Mouse (Mus musculus) forebrain, embryonic 11.5 days (tissue): ENCODE measurements around the gene Lrp6. TPM values are rescaled to one million over a fixed set of nuclear protein-coding genes. Genes with fewer than 3 reads are reported as not detected.

Experiments
- ATAC-seq: fragments of 200-750 bp; cut with Nextera tagmentation; replicated peaks from 2 replicates; pipeline ENCODE4 v1.8.0; 2017; ENCODE audit warnings: moderate TSS enrichment; ENCODE audit not compliant: low FRiP score
- DNase-seq: peaks from one replicate; pipeline ENCODE4 v3.0.0-alpha.2; 2017; ENCODE audit warnings: low spot score
- H3K27ac ChIP-seq: fragments of 300-500 bp; sonication (generic); 2 replicates; pipeline ENCODE4 v1.5.1; 2014; ENCODE audit warnings: low read depth, low read length
- H3K27me3 ChIP-seq: fragments of 300-500 bp; sonication (generic); 2 replicates; pipeline ENCODE4 v1.6.1; 2014; ENCODE audit warnings: mild to moderate bottlenecking, low read length, mixed read lengths; ENCODE audit not compliant: control insufficient read depth, insufficient read depth
- H3K36me3 ChIP-seq: fragments of 300-500 bp; sonication (generic); 2 replicates; pipeline ENCODE4 v1.6.1; 2014; ENCODE audit warnings: mild to moderate bottlenecking, low read length, moderate library complexity, mixed read lengths; ENCODE audit not compliant: control insufficient read depth, insufficient read depth
- H3K4me1 ChIP-seq: fragments of 300-500 bp; sonication (generic); replicated peaks from 2 replicates; pipeline ENCODE4 v1.6.1; 2014; ENCODE audit warnings: low read length, mixed read lengths; ENCODE audit not compliant: control insufficient read depth, insufficient read depth
- H3K4me2 ChIP-seq: fragments of 300-500 bp; sonication (generic); 2 replicates; pipeline ENCODE4 v1.6.1; 2014; ENCODE audit warnings: low read depth, mild to moderate bottlenecking, low read length, moderate library complexity, mixed read lengths; ENCODE audit not compliant: severe bottlenecking
- H3K4me3 ChIP-seq: fragments of 300-500 bp; sonication (generic); 2 replicates; pipeline ENCODE4 v1.5.1; 2014; ENCODE audit warnings: low read depth, low read length
- H3K9ac ChIP-seq: fragments of 300-500 bp; sonication (generic); 2 replicates; pipeline ENCODE4 v1.6.1; 2014; ENCODE audit warnings: low read length
- H3K9me3 ChIP-seq: fragments of 300-500 bp; sonication (generic); 2 replicates; pipeline ENCODE4 v1.6.1; 2016; ENCODE audit warnings: low read length, mixed read lengths; ENCODE audit not compliant: control insufficient read depth
- WGBS: fragments of 180-500 bp; shearing (Covaris S2); extraction: QIAGEN DNeasy Blood & Tissue Kit; methylation state at CpG from one replicate; pipeline ENCODE4 v1.1.7; 2014; 5-methylcytosine and 5-hydroxymethylcytosine counted together
- polyA plus RNA-seq: library from polyadenylated mRNA; unstranded; fragments of >200 nt; fragmentation: Nextera tagmentation; extraction: Ambion mirVana; gene quantifications from 2 replicates; pipeline ENCODE4 v1.2.1, GENCODE M21; 2014

The Lrp6 gene
- polyA plus RNA-seq, 1 experiment from 2014 or later: 32.5 TPM

- Histone ChIP-seq H3K4me1 (no peaks in the 10 kb centered on the region), H3K9me3 (no peaks in the 10 kb centered on the region), H3K4me2 (no peak overlapping the region), H3K4me3 (no peak overlapping the region), H3K27ac (no peak overlapping the region), H3K36me3 (no peaks in the 10 kb centered on the region), H3K27me3 (no peaks in the 10 kb centered on the region), H3K9ac (no peak overlapping the region)
- DNase-seq (no peak), ATAC-seq (no peak)
- WGBS: 58% methylated on average over 10 of the region's 10 CpGs
These were observed 35.7 kb upstream of the Lrp6 start for GRCm38 (mm10) chr6:134602371-134603003.

DNA sequence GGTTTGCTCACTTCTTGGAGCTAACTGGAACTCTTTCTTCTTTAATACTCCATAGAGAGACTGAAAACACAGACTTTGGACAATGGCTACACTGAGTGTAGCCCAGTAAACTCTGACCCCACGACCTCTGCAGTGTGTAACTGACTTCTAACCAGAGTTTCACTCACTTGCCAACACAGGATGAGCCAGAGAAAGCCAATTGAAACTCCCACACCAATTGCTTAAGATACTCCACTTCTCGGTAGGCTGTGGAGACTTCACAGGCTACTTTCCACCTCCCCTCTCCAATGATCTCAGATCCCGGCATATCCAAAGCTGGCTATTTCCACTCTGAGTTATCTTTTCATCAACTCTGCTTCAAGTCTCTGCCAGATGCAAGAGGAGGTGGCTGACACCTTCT is 35.0 kb upstream of the Lrp6 start:
- Histone ChIP-seq H3K36me3 (no peaks in the 10 kb centered on the region), H3K9ac (no peak overlapping the region), H3K4me3 (no peak overlapping the region), H3K9me3 (no peaks in the 10 kb centered on the region), H3K4me2 (no peak overlapping the region), H3K27me3 (no peaks in the 10 kb centered on the region), H3K4me1 (no peaks in the 10 kb centered on the region), H3K27ac (no peak overlapping the region)
- 62% methylated on average over 3 of the region's 3 CpGs for whole genome bisulfite sequencing
- ATAC-seq: no peak
- DNase-seq: no peak

- Histone ChIP-seq H3K4me2 (no peak overlapping the region), H3K27me3 (no peaks in the 10 kb centered on the region), H3K9me3 (no peaks in the 10 kb centered on the region), H3K9ac (no peak overlapping the region), H3K4me1 (no peaks in the 10 kb centered on the region), H3K36me3 (no peaks in the 10 kb centered on the region), H3K4me3 (no peak overlapping the region), H3K27ac (no peak overlapping the region)
- 63% methylated on average over 7 of the region's 7 CpGs for WGBS
- ATAC-seq: no peak
- DNase-seq: no peak
These were observed 34.4 kb upstream of the Lrp6 start for GRCm38 (mm10) chr6:134601130-134601529.

DNA sequence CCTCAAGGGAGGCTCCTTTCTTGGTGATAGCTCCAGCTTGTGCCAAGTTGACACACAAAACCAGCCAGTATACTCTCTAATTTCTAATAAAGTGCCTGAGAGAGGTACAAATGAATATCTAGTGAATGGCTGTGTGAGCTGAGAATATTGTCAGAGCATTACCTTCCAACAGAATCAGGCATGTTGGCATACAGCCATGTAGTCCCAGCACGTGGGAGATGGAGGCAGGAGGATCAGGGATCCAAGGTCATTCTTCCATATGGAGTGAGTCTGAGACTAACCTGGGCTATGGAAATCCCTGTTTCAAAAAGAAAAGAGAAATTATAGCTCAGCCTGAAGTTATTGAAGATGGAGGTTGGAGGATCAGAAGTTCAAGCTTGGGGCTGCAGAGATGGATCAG is 32.5 kb upstream of the Lrp6 start:
- no peak overlapping the region for H3K4me2 ChIP-seq
- no peaks in the 10 kb centered on the region for H3K27me3 ChIP-seq
- 92% methylated on average over 1 of the region's 1 CpGs for WGBS
- no peak overlapping the region for H3K4me3 ChIP-seq
- ATAC-seq (no peak), DNase-seq (no peak)
- H3K4me1 ChIP-seq: no peaks in the 10 kb centered on the region
- no peaks in the 10 kb centered on the region for H3K36me3 ChIP-seq
- H3K9ac ChIP-seq: no peak overlapping the region
- H3K27ac ChIP-seq: no peak overlapping the region
- no peaks in the 10 kb centered on the region for H3K9me3 ChIP-seq

DNA sequence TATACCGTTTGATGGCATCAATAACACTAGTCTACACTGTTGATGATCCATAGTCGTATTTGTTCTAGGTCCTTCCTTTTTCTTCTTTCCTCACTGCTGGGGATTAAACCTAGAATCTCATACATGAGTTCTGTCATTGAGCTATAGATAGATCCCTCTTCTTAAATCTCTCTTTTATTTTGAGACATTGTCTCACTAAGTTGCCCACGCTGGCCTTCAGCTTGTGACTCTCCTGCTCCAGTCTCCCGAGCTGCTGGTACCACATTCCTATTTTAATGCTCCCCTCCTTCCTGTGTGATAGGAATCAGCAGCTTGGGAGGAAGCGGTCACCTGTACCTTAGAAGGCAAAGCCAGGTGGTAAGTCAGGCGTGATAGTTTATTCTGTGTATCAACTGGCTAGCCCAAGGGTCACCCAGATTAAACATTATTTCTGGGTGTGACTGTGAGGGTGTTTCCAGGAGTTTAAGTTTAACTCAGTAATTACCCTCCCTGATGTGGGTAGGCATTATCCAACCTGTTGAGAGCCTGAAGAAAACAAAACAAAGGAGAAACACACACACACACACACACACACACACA is 31.0 kb upstream of the Lrp6 start:
- 89% methylated on average over 6 of the region's 6 CpGs for WGBS
- no peaks in the 10 kb centered on the region for H3K9me3 ChIP-seq
- ATAC-seq (no peak), DNase-seq (no peak)
- no peak overlapping the region for H3K4me3 ChIP-seq
- no peaks in the 10 kb centered on the region for H3K4me1 ChIP-seq
- H3K36me3 ChIP-seq: no peaks in the 10 kb centered on the region
- H3K9ac ChIP-seq: no peak overlapping the region
- no peak overlapping the region for H3K4me2 ChIP-seq
- no peak overlapping the region for H3K27ac ChIP-seq
- H3K27me3 ChIP-seq: no peaks in the 10 kb centered on the region

- Histone ChIP-seq H3K36me3 (no peaks in the 10 kb centered on the region), H3K9ac (no peak overlapping the region), H3K4me3 (no peak overlapping the region), H3K4me2 (no peak overlapping the region), H3K4me1 (no peaks in the 10 kb centered on the region), H3K9me3 (no peaks in the 10 kb centered on the region), H3K27ac (no peak overlapping the region), H3K27me3 (no peaks in the 10 kb centered on the region)
- ATAC-seq: no peak
- DNase-seq: no peak
- 90% methylated on average over 21 of the region's 21 CpGs for WGBS
These were observed 28.0 kb upstream of the Lrp6 start for GRCm38 (mm10) chr6:134594569-134595442.

- DNase-seq: no peak
- no peaks in the 10 kb centered on the region for H3K36me3 ChIP-seq
- H3K27ac ChIP-seq: no peak overlapping the region
- no peaks in the 10 kb centered on the region for H3K9me3 ChIP-seq
- WGBS: 86% methylated on average over 2 of the region's 2 CpGs
- no peak overlapping the region for H3K4me3 ChIP-seq
- no peaks in the 10 kb centered on the region for H3K27me3 ChIP-seq
- H3K4me1 ChIP-seq: no peaks in the 10 kb centered on the region
- no peak overlapping the region for H3K4me2 ChIP-seq
- no peak overlapping the region for H3K9ac ChIP-seq
- ATAC-seq: no peak
These were observed 24.8 kb upstream of the Lrp6 start for GRCm38 (mm10) chr6:134591614-134592013.

GRCm38 (mm10) chr6:134586241-134586640 is 19.5 kb upstream of the Lrp6 start:
- WGBS: 80% methylated on average over 5 of the region's 5 CpGs
- DNase-seq: no peak
- no peak overlapping the region for H3K4me3 ChIP-seq

More at GRCm38 (mm10) chr6:134586241-134586640, 19.5 kb upstream of the Lrp6 start:
- Histone ChIP-seq H3K9ac (no peak overlapping the region), H3K4me2 (no peak overlapping the region), H3K27ac (no peak overlapping the region), H3K4me1 (no peaks in the 10 kb centered on the region), H3K36me3 (no peaks in the 10 kb centered on the region), H3K27me3 (no peaks in the 10 kb centered on the region), H3K9me3 (no peaks in the 10 kb centered on the region)
- ATAC-seq: no peak
